Mouse (Mus musculus) left cerebral cortex, adult 2 months (tissue): Measurements from ENCODE around the gene Avil. TPM values are rescaled to one million over a fixed set of nuclear protein-coding genes. Genes with fewer than 3 reads are reported as not detected.

ENCODE experiments used
- DNase-seq, 2 experiments: peaks; one replicate each; pipeline ENCODE4 v3.0.0; 2021 to 2022; ENCODE audit warnings: low spot score in 2 of 2, mixed read lengths in 1 of 2; ENCODE audit errors: extremely low spot score in 1 of 2
- H3K27ac ChIP-seq: fragments of 200-600 bp; 2 replicates; pipeline ENCODE4 v1.8.1; 2022
- H3K4me3 ChIP-seq: fragments of 200-600 bp; 2 replicates; pipeline ENCODE4 v1.8.1; 2022
- CTCF ChIP-seq: fragments of 200-600 bp; IDR thresholded peaks from 2 replicates; pipeline ENCODE4 v1.8.1; 2022; ENCODE audit warnings: antibody characterized with exemption, mild to moderate bottlenecking, moderate library complexity
- intact Hi-C: fragments of 180-260 bp; cut with DNase I; formaldehyde crosslinking; loops from one replicate; pipeline ENCODE4 v1.15.1; 2025
- microRNA-seq, 2 experiments: library from miRNA; unstranded; fragments of <30 nt; microRNA quantifications; one replicate each; pipeline ENCODE4 v1.2.0; 2021
- total RNA-seq, 2 experiments: library from RNA; stranded (reverse); gene quantifications; 2 replicates each; pipeline ENCODE4 v1.2.3; 2021

Gene Avil
- total RNA-seq, 2 experiments from 2014 or later = 0.18 to 0.28 TPM

DNA sequence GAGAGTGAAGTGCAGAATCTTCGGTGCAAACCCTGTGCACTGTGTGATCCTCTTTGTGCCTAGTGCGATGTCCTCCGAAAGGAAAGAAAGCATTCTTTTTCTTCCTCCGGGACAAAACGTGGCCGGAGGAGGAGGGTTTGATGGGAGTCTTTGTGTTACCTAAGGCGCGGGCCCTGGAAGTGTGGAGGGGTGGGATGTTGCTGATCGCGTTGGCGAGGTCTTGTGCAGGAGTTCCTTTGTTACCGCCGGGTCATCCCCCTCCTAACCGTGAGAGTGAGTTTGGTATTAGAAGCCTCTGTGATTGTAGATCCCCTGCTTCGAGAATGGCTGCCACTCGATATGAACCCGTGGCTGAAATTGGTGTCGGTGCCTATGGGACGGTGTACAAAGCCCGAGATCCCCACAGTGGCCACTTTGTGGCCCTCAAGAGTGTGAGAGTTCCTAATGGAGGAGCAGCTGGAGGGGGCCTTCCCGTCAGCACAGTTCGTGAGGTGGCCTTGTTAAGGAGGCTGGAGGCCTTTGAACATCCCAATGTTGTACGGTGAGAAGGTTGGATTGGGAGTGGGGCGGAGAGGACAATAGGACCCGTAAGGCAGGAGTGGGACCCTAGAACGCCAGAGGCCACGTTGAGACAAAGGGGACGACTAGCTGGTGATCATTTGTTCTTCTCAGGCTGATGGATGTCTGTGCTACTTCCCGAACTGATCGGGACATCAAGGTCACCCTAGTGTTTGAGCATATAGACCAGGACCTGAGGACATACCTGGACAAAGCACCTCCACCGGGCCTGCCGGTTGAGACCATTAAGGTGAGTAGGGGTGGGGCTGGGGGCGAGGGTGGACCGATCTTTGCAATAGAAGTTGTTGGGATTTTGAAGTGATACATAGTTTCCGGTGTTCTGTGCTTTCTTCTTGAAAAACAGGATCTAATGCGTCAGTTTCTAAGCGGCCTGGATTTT lies 63.7 kb downstream of the Avil start:
- intact Hi-C loops = loop anchor here (5.0 kb wide), 1 partner anchor 558 kb away; the partner anchor contains the start of gene Lrp1
- DNase-seq = no peak
- H3K4me3 ChIP-seq = peak overlapping the region; percentile 82
- H3K27ac ChIP-seq = peak overlapping the region; percentile 89
- no peak for TF ChIP-seq CTCF

DNA sequence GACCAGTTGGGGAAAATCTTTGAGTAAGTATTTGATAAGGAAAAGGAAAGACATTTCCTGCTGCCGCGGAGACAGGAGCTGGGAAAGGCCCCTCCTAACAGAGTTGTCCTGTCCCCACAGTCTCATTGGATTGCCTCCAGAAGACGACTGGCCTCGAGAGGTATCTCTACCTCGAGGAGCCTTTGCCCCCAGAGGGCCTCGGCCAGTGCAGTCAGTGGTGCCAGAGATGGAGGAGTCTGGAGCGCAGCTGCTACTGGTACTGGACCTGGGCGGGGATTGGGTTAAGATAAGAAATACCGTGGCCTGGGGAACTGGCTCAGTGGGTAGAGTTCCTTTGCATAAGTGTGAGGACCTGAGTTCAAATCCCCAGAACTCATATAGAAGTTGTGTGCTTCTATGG lies 65.5 kb downstream of the Avil start:
- no peak overlapping the region for H3K4me3 ChIP-seq
- DNase-seq = no peak
- no peak overlapping the region for H3K27ac ChIP-seq
- intact Hi-C loops = no loop called here
- no peak for TF ChIP-seq CTCF

DNA sequence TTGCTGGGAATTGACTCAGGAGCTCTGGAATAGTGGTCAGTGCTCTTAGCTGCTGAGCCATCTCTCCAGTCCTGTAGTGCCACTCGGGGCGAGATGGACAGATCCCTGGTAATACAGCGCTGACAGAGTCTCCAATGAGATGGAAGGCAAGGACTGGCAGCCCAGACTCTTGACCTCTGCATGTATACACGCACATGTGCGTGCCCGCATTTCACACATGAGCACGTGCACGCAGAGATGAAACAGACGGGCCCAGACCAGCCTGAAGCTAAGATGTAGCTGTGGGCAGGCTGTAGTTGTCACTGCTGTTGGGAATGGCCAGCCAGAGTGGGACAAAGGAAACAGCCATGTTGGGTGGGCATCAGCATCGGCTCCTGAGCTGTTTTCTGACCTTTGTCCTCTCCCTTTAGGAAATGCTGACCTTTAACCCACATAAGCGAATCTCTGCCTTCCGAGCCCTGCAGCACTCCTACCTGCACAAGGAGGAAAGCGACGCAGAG lies 66.1 kb downstream of the Avil start:
- Histone ChIP-seq H3K27ac (no peak overlapping the region), H3K4me3 (no peak overlapping the region)
- intact Hi-C loops = no loop called here
- no peak for TF ChIP-seq CTCF
- DNase-seq = no peak

DNA sequence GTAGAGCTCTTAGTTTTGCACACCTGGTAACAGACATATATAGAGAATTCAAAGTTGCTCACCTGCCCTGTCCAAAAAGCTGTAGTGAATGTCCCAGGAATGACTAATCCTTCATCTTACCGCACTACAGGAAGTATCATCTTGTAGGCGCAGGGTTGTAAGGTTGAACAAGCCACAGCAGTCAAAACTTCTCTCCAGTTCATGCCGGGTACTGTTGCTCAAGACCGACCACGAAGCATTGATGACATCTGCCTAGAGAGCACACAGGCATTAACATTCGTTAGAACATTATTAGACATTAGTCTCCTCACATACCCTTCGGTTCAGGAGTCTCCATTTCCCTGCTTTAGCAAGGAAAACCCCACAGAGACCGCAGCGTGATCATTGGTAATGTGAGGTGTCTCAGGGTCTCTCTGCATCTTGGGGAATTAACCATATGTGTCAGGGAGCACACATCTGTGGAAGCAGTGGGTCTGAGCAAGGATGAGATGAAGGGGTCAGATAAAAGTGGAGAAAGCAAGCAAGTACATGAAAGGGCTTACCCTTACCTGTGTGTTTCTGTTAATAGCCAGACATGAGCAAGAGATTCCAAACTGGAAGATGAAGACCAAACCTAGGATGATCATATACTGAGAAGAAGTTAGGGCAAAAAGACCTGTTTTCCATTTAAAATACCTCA lies 68.0 kb downstream of the Avil start:
- H3K4me3 ChIP-seq = no peak overlapping the region; the same call in 1 of the 2 replicates
- TF ChIP-seq CTCF = no peak
- intact Hi-C loops = no loop called here
- H3K27ac ChIP-seq = no peak overlapping the region
- DNase-seq = no peak

DNA sequence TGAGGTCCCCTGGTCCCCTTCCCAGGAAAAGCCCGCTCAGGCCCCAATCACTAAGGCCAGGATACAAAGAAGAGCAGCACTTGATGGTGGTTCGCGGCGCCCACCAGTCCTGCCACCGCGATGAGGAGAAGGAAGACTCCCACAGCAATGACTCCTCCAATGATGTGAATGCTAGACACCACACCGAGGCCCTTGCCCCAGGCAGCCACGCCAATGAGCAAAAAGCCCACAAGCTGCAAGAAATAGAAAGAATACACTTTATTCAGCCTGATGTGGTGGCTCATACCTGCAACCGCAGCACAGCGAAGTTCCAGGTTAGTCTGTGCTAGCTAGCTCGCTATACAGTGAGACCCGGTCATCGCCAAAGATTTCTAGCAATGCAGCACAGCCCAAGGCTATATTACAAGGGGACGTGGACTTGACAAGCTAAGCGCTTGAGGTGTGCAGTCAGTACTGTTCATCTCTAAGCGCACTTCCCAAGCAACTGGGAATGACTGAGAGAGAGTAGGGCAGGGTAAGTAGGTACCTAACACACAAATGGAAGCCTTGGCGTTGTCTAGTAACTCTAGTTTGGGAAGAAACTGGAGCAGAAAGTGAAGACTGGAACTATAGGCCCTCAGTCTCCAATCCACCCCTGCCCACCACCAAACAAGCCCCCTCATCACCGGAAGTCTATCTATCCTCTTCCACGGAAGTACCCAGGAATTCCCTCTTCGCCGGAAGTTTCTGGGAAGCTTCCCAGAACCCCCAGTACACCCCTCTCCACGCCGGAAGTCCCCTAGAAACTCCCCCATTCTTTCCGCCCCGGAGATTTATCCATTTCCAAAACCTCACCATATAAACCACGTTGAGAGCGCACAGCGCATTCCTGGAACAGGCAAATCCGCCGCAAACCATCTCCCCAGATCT lies 69.0 kb downstream of the Avil start:
- no peak for DNase-seq
- Histone ChIP-seq H3K27ac (peak overlapping the region; percentile 76), H3K4me3 (peak overlapping the region; percentile 71)
- intact Hi-C loops = no loop called here
- no peak for TF ChIP-seq CTCF

Small RNA genes lying within 50 kb of the gene (microRNA-seq; reads per million reads assigned to microRNA genes)
- gene Mir26a-2 = 10.0 to 25.3 reads per million in 2 experiments
- gene Mir546 = 0 to 0.24 reads per million in 2 experiments

Other genes starting within 250 kb of the Avil start
- 10 to 100 TPM; 11.7 TPM for gene Atp23, start 99.4 kb upstream of the Avil start, total RNA-seq
- gene Ctdsp2, start 22.0 kb upstream of the Avil start, total RNA-seq = 10 to 100 TPM; 79.4 to 83.8 TPM
- gene Tsfm, start 30.1 kb downstream of the Avil start, total RNA-seq = 10 to 100 TPM; 30.2 to 30.7 TPM
- gene Mettl1, start 40.7 kb downstream of the Avil start, total RNA-seq = 10 to 100 TPM; 10.1 to 12.3 TPM
- gene Eef1akmt3, start 40.8 kb downstream of the Avil start, total RNA-seq = under 1 TPM in 1 of 2 experiments, not detected in 1; 0.21 TPM
- under 1 TPM; 0.36 to 0.77 TPM for gene Cyp27b1, start 47.5 kb downstream of the Avil start, total RNA-seq
- gene March9, start 59.5 kb downstream of the Avil start, total RNA-seq = 10 to 100 TPM; 18.1 to 22.5 TPM
- gene Cdk4, start 62.8 kb downstream of the Avil start, total RNA-seq = 10 to 100 TPM; 74.4 to 75.2 TPM
- 10 to 100 TPM; 63.7 to 64.4 TPM for gene Tspan31, start 69.6 kb downstream of the Avil start, total RNA-seq
- gene Agap2, start 74.6 kb downstream of the Avil start, total RNA-seq = 100 to 1,000 TPM; 627 to 694 TPM
- 100 to 1,000 TPM; 109 to 114 TPM for gene Os9, start 120.4 kb downstream of the Avil start, total RNA-seq
- 100 to 1,000 TPM; 122 to 125 TPM for gene B4galnt1, start 164.5 kb downstream of the Avil start, total RNA-seq
- gene Slc26a10, start 179.9 kb downstream of the Avil start, total RNA-seq = 1 to 10 TPM; 3.8 TPM
- 100 to 1,000 TPM; 198 to 208 TPM for gene Arhgef25, start 189.4 kb downstream of the Avil start, total RNA-seq
- gene Dtx3, start 195.0 kb downstream of the Avil start, total RNA-seq = 100 to 1,000 TPM; 207 to 223 TPM
- gene Pip4k2c, start 210.9 kb downstream of the Avil start, total RNA-seq = 100 to 1,000 TPM; 113 to 115 TPM